Mouse (Mus musculus) erythroblast, embryonic 14.5 days (primary cell): Measurements from ENCODE around the gene Ddx19a. TPM values are rescaled to one million over a fixed set of nuclear protein-coding genes. Genes with fewer than 3 reads are reported as not detected.
"Not testable (repeated sequence)": the region's sequence is repeated elsewhere in the genome, so short reads cannot be mapped to it uniquely, and the experiment has no call there.

ENCODE experiments used
- H3K27me3 ChIP-seq: 2 replicates; pipeline ENCODE4 v1.6.1; 2012; ENCODE audit warnings: inconsistent platforms; ENCODE audit not compliant: control insufficient read depth
- H3K36me3 ChIP-seq: 2 replicates; pipeline ENCODE4 v1.6.1; 2012; ENCODE audit warnings: mild to moderate bottlenecking, inconsistent platforms; ENCODE audit not compliant: control insufficient read depth
- H3K4me1 ChIP-seq: 2 replicates; pipeline ENCODE4 v1.6.1; 2012; ENCODE audit warnings: inconsistent platforms; ENCODE audit not compliant: control insufficient read depth
- H3K4me3 ChIP-seq: replicated peaks from 2 replicates; pipeline ENCODE3; 2012; ENCODE audit warnings: moderate library complexity, mild to moderate bottlenecking, inconsistent platforms
- H3K9me3 ChIP-seq: 2 replicates; pipeline ENCODE4 v1.6.1; 2012; ENCODE audit warnings: low read length, inconsistent platforms, mixed read lengths; ENCODE audit not compliant: control insufficient read depth
- GATA1 ChIP-seq: IDR thresholded peaks from 2 replicates; pipeline ENCODE4 v1.6.1; 2012; ENCODE audit warnings: low read length, inconsistent platforms, mixed read lengths
- TAL1 ChIP-seq: IDR thresholded peaks from 3 replicates; pipeline ENCODE4 v1.6.1; 2012; ENCODE audit warnings: low read length, inconsistent platforms, mixed read lengths
- polyA plus RNA-seq: library from polyadenylated mRNA; stranded (reverse); fragments of >175 nt; gene quantifications from 2 replicates; pipeline ENCODE4 v1.2.3, GENCODE M21; 2012

The Ddx19a gene
- polyA plus RNA-seq, 1 experiment = 4.4 TPM

GRCm38 (mm10) chr8:110959071-110959780 lies 38.4 kb downstream of the Ddx19a start:
- H3K4me1 ChIP-seq = peaks cover 2% of the 10 kb centered on the region
- TF ChIP-seq GATA1 (no peak), TAL1 (no peak)
- H3K36me3 ChIP-seq = peaks cover 98% of the 10 kb centered on the region
- no peaks in the 10 kb centered on the region for H3K27me3 ChIP-seq
- no peaks in the 10 kb centered on the region for H3K9me3 ChIP-seq
- no peak overlapping the region for H3K4me3 ChIP-seq

GRCm38 (mm10) chr8:110958553-110958952 lies 39.0 kb downstream of the Ddx19a start:
- peaks cover 98% of the 10 kb centered on the region for H3K36me3 ChIP-seq
- not testable (repeated sequence) for H3K4me3 ChIP-seq, H3K27me3 ChIP-seq, H3K9me3 ChIP-seq, H3K4me1 ChIP-seq

- Histone ChIP-seq H3K36me3 (peaks cover 97% of the 10 kb centered on the region), H3K4me1 (peaks cover 2% of the 10 kb centered on the region), H3K9me3 (no peaks in the 10 kb centered on the region), H3K27me3 (no peaks in the 10 kb centered on the region), H3K4me3 (no peak overlapping the region)
- no peak for TF ChIP-seq TAL1
- TF ChIP-seq GATA1 = no peak
These were observed 39.5 kb downstream of the Ddx19a start for GRCm38 (mm10) chr8:110958135-110958534.

DNA sequence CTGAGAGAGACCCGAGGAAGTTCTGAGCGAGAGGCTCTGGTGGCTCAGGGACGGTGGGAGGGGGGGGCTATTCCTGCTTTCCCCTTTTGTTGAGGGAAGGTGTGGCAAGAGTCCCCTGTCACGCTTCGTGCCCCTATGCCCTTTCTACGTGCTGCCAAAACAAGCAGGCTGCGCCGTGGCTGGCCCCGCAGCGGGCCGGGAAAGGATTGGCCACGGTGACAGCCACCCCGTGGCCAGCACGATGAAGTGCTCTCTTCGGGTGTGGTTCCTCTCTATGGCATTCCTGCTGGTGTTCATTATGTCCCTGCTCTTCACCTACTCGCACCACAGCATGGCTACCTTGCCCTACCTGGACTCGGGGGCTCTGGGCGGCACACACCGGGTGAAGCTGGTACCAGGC lies 40.1 kb downstream of the Ddx19a start:
- H3K27me3 ChIP-seq = no peaks in the 10 kb centered on the region
- no peak overlapping the region for H3K4me3 ChIP-seq
- peaks cover 2% of the 10 kb centered on the region for H3K4me1 ChIP-seq
- H3K9me3 ChIP-seq = no peaks in the 10 kb centered on the region
- TF ChIP-seq GATA1 (no peak), TAL1 (no peak)
- peaks cover 97% of the 10 kb centered on the region for H3K36me3 ChIP-seq

DNA sequence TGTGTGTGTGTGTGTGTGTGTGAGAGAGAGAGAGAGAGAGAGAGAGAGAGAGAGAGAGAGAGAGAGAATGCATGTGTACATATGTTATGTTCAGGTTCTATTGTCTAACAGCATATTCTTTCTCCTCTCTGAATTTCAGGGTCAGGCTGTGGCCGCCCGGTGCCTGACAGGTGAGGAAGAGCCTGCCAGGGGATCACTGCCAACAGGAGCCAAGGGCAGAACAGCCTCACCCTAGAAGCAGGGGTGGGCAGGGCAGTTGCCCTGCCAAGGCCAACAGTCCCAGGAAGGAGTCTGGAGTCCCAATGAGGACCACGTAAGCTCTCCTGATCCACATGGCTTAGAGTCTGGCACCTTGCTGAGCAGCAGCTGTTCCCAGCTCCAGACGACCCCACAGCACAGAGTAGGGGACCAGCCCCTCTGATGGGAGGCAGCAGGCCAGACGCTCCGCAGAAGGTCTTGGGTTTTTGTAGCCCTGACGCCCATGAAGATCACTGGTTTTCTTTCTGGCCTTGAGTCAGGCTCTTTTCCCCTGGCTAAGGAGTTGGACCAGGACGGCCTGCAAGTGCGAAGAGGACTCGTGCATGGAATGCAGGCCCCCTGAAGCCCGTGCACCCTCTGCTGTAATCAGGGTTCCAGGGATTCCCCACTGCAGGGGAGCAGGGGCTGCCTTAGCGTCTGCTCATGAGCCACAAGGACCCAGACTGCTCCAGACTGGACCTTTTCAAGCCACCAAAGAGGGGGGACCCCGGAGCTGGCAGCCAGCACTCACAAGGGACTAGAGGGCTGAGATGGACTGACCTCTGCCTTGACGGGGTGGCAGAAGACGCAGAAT lies 40.8 kb downstream of the Ddx19a start:
- H3K9me3 ChIP-seq = no peaks in the 10 kb centered on the region
- TF ChIP-seq TAL1 (no peak), GATA1 (no peak)
- H3K4me1 ChIP-seq = peaks cover 2% of the 10 kb centered on the region
- no peak overlapping the region for H3K4me3 ChIP-seq
- H3K36me3 ChIP-seq = peaks cover 97% of the 10 kb centered on the region
- H3K27me3 ChIP-seq = no peaks in the 10 kb centered on the region

DNA sequence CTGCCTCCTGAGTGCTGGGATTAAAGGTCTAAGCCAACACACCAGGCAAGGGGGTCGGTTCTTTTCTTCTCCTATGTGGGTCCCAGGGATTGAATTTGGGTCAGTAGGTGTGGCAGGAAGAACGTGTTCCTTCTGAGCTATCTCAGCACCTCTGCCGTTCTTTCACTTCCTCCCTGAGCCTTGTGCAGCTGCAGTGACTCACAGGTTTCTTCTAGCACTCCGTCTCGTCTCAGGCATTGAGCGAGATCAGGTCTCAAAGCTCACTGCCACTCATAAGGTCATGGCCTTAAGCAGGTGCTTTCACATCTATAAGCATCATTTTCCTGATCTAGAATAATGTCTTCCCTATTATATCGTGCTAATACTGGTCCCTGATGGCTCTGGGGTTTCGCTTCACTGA lies 42.8 kb downstream of the Ddx19a start:
- H3K4me3 ChIP-seq = no peak overlapping the region
- TF ChIP-seq GATA1 (no peak), TAL1 (no peak)
- no peaks in the 10 kb centered on the region for H3K27me3 ChIP-seq
- peaks cover 98% of the 10 kb centered on the region for H3K36me3 ChIP-seq
- H3K9me3 ChIP-seq = no peaks in the 10 kb centered on the region
- H3K4me1 ChIP-seq = peaks cover 5% of the 10 kb centered on the region

GRCm38 (mm10) chr8:110950065-110950484 lies 47.5 kb downstream of the Ddx19a start:
- H3K36me3 ChIP-seq = peaks cover 84% of the 10 kb centered on the region
- TF ChIP-seq TAL1 (no peak), GATA1 (no peak)
- no peaks in the 10 kb centered on the region for H3K9me3 ChIP-seq
- H3K27me3 ChIP-seq = no peaks in the 10 kb centered on the region
- no peak overlapping the region for H3K4me3 ChIP-seq
- H3K4me1 ChIP-seq = peaks cover 18% of the 10 kb centered on the region

- H3K36me3 ChIP-seq = peaks cover 81% of the 10 kb centered on the region
- TF ChIP-seq GATA1 = no peak
- no peak for TF ChIP-seq TAL1
- no peak overlapping the region for H3K4me3 ChIP-seq
- no peaks in the 10 kb centered on the region for H3K9me3 ChIP-seq
- no peaks in the 10 kb centered on the region for H3K27me3 ChIP-seq
- peaks cover 41% of the 10 kb centered on the region for H3K4me1 ChIP-seq
These were observed 51.9 kb downstream of the Ddx19a start for GRCm38 (mm10) chr8:110945716-110946115.

DNA sequence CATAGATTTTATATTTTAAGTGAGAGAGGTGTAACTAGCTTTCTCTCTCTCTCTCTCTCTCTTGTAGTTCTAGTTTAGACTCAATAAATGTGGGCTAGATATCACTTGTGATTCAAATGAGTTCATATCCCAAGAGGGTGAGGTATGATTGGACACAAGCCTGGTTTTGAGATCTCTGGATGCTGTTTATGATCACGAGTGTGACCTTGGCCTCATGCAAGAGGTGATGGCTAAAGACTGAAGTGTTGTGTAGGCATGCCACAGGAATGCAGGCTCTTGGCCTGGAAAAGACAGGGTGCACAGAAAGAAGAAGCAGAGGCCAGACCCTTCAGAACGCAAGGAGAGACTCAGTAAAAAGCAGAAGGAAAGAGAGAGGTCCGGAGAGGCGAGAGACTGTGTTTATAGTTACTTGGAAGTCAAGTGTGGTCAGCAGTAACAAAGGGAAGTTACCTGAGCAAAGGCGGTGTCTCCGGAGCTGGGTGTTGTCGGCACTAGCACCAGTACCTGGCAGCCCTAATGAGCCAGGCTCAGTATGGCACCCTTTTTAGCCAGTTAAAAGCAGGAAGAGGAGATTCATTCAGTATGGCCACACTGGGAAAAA lies 53.2 kb downstream of the Ddx19a start:
- no peak for TF ChIP-seq TAL1
- no peak for TF ChIP-seq GATA1
- H3K36me3 ChIP-seq = peaks cover 83% of the 10 kb centered on the region
- no peaks in the 10 kb centered on the region for H3K9me3 ChIP-seq
- no peak overlapping the region for H3K4me3 ChIP-seq
- H3K4me1 ChIP-seq = peaks cover 43% of the 10 kb centered on the region
- H3K27me3 ChIP-seq = no peaks in the 10 kb centered on the region
